Mouse (Mus musculus): ENCODE measurements at regions not wholly inside any gene's neighbourhood (a gene's known extent, or its start where the extent isn't known, plus 50 kb on each side); places are given as distances from the start of the nearest gene placed in this dataset.

DNA sequence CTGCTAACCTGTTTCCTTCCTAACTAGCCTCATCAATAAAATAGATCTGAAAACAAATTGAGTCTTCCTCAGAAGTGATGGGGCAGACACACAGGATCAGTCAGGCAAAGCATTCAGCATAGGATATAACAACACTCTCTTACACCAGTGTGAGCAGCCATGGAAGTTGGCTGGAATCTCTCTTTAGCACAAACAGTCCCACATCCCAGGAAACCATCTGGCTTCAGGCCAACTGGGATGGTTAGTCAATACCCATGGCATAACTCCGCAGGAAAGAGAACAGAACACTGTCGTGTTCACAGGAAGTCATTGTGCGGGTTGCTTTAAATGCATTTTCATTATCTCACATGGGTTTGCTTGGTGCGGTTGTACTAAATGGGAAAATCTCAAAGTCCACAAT is 256.2 kb upstream of the Rag2 start:
- DNase-seq (ENCODE audit: low spot score in 2 of 2): no peak

DNA sequence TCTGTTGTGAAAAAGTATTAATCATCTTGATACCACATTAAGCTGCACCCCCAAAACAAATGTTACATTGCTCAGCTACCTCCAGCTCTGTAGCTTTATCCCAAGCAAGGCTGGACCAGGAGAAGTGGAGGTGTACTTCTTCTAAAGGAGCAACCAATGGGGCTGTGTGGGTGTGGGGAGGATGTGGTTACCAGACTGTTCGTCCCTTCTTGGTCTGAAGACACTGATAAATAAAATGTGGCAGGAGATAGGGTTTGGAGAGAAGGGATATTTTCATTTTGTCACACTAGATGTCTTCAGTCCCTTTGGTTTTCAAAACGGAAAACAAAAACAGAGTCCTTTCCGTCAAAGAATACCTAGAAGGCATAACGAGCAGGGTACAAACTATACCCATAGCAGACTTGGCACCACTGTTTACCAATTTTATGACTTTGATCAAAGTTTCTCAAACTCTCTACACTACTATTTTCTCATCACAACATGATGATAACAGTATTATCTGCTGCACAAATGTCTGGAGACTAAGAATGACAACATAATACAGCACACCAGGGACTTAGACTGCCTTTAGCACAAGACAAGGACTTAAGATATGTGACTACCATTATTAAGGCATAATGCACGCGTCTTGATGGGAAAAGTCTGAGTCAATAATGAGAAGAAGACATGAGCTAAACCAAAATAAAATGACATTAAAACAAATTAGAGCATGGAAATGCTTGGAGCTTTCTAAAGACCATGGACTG is 253.4 kb upstream of the Rag2 start:
- DNase-seq (ENCODE audit: low spot score in 2 of 2): no peak

DNA sequence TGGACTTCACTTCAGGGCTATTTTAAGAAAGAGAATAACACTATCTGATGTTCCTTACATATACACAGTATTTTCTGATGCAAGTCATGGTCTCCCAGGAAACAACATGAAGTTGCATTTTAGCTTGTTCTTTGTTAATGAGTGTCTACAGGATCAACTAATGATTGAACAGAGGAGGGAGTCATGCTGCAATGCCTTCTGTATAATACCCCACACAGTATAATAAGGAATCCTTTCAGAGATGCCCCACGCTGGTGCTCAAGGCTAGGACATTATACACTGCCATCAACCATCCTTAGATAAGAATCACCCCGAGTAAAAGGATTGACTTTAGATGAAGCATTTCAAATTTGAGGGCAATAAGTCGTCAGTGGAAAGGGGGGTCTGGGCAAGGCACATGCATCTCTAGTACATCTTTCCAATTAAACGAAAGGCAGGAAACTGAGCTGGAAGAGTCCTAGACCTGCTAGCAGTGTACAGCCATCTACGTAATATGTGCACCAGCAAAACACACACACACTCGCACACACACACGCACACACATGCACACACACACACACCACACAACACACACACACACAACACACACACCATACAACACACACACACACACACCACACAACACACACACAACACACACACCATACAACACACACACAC is 252.6 kb upstream of the Rag2 start:
- no peak for DNase-seq (ENCODE audit: low spot score in 2 of 2)

DNA sequence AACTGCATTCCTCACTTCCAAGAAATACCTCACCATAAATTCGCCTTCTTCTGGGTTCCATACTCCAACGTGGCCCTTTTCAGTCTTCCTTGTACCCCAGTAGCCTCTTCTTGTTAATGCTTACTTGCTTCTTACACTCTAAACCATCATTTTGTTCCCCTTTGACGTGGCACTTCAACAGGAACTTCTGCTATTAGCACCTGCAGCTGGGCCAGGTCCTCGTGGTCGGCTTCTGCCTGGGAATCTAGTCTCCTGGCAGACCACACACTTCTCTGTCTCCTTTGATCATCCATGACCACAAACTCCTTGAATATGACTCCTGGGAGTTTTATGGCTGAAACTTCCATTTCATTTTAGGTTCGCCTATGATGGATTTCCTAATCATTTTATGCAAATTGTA is 243.9 kb upstream of the Rag2 start:
- DNase-seq (ENCODE audit: low spot score in 2 of 2): no peak

DNA sequence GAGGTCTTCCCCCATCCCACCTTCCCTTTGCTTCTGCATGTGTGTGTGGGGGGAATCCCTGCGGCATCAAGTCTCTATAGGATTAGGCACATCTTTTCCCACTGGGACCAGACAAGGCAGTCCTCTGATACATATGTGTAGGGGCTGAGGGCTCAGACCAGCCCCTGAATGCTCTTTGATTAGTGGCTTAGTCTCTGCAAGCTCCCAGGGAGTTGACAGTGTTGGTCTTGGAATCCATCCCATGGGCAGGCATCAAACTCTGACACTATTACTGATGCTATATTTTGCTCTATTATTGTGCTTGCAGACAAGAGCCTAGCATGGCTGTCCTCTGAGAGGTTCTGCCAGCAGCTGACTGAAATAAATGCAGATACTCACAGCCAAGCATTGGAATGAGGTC is 209.5 kb upstream of the Rag2 start:
- DNase-seq (ENCODE audit: low spot score in 2 of 2): no peak

DNA sequence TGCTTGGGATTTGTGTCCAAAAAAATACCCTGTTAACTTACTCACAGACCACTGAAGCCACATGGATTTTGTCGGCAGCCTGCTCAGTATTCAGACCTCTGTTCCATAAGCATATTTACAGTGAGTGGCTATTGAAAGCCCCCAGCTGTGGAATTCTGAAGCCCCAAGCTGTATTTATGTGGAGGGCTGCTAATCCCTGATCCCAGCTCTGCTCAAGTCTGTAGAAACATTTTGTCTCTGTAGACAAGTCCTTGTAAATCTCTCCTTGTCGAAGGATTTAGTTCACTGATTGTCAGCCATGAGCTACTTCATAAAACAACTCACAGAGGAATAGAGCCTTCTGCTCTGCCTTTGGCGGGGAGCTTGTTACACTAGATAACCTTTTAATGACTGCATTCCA is 207.8 kb upstream of the Rag2 start:
- DNase-seq (ENCODE audit: low spot score in 2 of 2): no peak

DNA sequence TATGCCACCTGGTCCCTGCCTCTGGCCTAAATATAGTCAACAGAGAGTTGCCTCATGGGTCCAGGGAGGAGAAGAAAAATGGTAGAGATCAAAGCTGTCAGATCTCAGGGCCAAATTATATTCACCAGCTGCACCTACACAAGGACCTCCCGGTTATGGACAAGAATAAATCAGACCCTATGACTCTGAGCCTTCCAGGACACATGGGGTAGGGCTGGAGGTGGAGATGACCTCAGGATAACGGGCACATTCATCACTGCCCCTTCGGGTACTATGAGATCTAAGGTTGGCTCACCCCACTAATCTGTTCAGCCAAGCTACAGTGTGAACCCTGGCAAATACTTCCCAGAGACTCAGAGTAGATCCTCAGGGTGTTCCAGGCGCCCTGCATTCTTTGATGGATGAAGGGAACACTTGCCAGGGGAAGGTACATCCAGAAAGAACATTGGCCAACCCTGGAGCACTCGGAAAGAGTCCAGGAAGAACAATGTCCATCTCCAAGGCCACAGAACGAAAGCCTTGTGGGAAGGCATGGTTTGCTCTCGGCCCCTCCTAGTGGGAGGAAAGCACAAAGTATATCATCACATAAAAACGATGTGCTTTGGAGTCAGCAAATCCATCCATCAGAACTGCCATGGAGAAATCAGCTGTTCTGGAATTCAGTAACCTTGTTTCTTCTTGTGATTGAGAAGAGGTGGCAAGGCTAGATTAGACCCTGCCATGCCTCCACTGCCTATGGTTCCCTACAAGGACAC is 191.2 kb upstream of the Rag2 start:
- no peak for DNase-seq (ENCODE audit: low spot score in 2 of 2)

DNA sequence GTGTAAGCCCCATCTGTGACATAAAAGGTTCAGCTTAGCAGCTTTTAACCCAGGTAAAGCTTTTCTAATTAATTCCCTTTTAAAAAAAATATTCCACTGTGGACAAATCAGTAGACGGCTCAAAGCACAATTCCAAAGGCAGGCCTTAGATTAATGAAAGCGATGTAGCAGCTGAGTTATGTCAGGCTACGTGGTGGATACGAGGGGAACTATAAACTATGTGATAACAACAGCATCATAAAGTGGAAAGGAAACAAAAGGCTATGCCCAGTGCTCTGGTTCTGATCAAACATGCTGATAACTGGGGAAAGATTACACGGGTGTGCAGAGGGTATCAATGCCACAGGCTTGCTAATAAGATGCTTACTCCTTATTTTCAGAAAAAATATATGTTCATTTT is 184.3 kb upstream of the Rag2 start:
- DNase-seq (ENCODE audit: low spot score in 2 of 2): no peak

DNA sequence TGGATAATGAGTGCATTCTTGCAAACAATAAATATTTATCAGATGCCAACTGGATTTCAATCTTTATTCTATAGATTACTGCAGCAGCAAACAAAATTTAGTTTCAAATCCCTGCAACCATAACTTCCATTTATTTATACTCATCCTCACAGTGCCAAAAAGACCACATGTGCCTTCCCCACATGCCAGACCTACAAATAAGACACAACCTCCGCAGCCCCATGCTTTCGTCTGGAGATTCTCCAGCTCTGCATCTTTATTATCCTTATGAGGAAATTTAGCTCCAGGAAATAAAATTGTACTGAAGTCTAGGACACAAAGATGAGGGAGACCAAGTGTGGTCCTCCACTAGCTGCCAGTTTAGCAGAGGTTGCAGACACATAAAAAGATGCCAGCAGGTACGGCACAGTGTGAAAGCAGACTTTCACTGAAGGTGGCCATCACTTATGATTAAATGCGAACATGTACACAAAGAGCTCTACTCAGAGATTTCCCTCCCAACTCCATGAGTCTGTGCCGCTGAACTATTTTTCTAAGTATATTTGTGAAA is 183.4 kb upstream of the Rag2 start:
- DNase-seq (ENCODE audit: low spot score in 2 of 2): peak in 1 of 2 experiments; percentile 15

DNA sequence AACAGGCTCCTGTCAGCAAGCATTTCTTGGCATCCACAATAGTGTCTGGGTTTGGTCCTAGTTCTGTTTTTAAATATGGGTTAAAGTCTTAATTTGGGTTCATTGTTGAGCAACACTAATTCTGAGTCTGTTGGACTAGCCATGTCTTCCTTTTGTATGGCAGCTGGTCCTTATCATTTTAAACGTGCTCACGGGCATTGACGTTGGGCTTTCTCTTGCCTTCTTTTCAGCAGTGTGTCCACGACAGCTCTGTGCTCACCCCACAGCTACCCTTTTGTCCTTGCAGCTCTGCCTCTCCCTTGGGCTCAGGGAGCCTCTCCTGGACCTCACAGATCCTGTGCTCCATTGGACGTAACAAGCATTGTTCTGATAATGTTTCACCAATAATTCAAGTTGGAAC is 168.9 kb upstream of the Rag2 start:
- no peak for DNase-seq (ENCODE audit: low spot score in 2 of 2)

DNA sequence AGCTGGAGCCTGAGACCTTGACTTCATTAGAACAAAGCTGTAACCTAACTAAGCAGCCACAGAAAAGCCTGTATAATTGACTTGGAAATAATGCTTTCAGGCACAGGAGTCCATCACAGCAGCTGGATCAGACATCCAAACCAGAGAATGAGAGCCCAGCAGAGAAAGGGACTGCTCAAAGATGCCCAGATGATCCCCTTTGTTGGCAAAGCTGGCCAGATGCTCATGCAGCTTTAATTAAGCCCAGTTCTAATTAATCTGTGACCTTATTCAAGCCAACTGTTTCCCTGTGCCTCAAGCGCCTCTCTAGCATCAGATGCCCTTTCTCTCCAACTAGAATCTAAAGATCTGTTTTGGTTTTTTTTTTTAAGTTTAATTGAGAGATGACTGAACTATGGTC is 165.6 kb upstream of the Rag2 start:
- no peak for DNase-seq (ENCODE audit: low spot score in 2 of 2)

DNA sequence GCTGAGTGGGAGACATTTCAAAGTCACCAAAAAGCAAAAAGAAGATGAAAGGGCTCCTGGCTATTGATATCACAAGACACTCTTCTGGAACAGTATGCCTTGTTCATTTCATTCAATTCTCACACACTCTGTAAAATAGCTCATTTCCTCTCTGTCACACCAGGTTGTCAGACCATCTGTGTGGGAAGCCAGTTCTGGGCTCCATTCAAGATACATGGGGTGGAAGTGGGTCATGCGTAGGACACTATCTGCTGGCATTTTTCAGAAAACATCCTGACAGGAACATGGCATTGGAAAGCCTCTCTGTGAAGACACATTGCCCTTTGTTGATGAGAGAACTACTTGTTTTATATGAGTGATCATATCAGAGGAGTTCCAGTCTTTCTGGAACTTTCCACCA is 162.1 kb upstream of the Rag2 start:
- DNase-seq (ENCODE audit: low spot score in 2 of 2): no peak

DNA sequence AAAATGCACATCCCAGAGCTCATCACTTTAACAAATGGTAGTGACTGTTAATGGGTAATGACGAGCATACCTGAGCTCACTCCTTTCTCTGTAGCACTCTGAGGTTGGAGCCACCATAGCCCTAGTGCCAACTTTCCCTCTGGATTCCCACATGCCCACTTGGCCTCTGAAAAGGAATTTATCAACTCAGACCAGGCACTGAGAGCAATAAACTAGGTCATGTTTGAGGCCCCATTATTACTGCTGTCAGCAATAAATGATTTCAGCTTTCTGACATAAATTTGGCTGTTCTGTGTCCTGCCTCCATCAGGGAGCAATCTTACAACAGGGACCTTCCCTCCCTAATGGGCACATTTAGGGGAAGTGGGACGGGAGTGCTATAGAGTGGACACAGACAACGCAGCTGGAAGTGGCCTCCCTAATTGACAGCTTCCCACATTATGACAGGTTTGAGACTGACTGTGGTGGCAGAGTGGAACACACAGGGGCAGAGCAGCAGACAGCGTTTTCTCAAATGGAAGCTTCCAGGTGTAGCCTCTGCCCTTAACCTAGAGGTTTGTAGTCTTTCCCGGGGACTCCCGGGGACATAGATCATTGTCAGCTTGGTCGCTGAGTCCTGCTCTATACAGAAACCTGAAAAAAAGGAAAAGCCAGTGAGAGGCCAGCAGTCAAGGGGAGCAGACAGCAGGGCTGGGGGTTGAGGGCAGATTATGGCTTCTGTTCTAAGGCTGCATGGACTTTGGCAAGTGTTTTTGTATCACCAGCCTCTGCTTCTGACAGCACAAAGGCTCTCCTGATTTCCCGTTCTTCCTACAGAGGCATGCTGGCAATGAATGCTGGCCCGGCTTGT is 160.0 kb upstream of the Rag2 start:
- no peak for DNase-seq (ENCODE audit: low spot score in 2 of 2)

DNA sequence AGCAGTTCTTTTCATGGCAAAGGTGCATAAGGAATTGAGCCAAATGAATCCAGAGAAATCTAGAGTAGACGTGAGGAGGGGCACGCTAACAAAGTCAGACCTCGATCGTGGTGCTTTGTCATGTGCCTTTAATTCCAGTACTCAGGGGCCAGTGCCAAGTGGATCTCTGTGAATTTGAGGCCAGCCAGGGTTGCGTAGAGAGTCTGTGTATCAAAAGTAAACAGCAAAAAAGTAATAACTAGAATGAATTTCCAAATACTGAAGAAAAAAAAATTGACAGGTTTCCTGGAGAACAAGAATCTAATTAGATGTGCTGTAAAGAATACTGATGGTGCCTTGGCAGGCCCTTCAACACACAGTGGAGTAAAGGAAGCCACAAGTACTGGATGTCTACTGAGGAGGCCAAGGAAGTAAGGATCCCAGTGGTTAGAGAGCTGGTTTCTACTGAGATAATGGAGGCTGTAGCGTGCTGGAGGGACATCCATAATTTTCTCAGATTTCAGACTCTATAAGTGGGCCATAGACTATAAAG is 153.9 kb upstream of the Rag2 start:
- DNase-seq (ENCODE audit: low spot score in 2 of 2): no peak

DNA sequence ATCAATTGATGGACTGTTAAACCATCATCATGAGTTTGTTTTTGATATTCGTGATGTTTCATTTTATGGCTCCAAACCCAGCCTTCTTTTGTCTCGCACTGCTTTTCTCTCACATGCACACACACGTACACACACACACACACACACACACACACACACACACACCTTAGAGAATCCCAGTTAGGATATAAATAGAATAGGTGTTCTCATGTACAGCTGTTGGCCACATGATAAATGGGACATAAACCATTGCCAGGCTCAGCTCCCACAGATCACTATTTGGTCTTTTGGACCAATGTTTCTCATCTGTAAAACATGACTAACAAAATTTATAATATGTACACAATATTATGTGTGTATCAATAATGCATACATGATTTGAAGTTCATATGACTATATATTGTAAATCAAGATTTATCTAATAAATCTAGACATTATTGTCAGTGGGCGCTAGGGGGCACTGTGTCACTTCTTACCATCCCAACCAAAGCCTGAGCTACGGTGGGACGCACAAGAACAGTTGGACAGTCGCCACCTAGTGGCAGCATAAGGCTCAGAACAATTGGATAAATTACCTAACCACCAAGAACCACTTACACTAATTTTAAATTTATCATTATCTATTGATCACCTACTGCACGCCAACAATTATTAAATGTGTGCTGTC is 151.9 kb upstream of the Rag2 start:
- DNase-seq (ENCODE audit: low spot score in 2 of 2): peak; percentile 32 to 71

DNA sequence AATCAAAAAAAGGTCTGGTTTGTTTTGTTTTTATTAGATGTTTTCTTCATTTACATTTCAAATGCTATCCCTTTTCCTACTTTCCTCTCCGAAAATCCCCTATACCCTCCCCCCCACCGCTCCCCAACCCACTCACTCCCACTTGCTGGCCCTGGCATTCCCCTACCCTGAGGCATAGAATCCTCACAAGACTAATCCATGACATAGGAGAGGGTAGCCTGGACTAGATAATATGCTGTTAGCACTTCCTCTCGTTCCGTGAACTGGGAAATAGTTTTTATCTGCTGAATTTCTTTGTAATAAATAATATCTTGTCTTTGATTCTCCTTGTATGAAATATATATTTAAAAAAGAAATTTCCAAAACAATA is 151.4 kb upstream of the Rag2 start:
- DNase-seq (ENCODE audit: low spot score in 2 of 2): no peak

DNA sequence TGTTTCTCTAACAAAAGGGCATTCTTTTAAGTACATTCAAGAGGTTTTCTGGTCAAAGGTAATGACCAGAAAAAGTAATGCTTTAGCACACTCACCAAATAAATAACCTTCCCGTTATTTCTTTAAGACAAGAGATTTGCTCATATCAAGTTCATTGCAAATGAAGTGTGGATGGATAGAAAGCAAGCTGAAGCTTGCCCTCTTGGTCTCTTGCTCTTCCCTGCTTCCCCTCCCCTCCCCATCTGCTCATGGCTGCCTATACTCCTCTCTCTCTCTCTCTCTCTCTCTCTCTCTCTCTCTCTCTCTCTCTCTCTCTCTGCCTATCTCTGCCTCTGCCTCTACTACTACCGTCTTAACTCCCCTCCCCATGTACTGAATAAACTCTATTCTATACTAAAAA is 147.7 kb upstream of the Rag2 start:
- no peak for DNase-seq (ENCODE audit: low spot score in 2 of 2)

DNA sequence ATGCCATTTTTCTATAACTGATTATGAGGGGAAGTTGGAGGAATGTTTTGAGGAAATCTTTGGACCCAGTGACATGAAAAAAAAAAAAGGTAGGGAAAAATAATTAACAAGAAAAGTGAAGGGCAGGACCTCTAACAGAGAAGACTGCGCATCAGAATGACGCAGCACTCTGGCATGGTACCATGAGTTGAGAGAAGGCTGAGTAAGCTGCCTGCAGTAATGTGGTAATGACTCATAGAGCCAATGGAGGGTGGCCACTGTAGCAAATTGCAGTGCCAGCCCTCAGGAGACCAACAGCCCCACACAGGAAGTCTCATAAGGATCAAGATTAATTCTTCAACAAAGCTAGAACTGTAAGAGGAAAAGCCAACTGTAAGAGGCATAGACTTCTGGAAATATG is 134.3 kb upstream of the Rag2 start:
- DNase-seq (ENCODE audit: low spot score in 2 of 2): no peak

DNA sequence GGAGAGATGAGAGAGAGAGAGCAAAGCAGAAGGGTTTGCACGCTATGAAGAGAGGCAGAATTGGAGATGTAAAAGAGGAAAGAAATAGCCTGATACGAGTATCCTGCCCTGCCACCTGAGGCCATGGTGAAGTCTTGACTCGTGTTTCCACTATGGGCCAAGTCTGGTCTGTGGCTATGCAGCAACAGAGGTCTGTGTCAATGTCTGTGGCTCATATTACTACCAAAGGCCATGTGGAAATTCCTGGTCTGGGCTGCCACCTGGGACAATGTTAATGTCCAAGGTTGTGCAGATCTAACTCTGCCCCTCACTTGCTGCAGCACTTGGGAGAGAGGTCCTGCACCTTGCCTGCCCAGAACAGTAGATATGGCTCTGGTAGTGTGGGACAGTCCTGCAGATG is 132.8 kb upstream of the Rag2 start:
- DNase-seq (ENCODE audit: low spot score in 2 of 2): no peak

DNA sequence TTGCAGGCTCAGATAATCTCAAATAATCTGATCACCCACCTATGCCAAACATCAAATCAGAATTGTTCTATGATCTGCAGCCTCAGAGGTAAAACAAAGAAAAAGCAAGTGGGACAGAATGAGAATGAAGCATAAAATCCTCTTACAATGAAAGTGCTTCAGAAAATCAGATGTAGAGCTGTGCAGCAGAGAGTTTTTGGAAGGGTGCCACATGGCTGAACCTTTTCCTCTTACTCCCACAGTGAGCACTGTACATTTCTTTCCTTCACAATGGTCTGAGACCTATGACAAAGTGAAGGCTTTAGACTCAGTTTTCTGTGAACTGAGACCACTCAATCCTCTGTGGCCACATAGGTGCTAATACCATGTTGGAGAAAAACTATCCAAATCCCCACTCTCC is 116.4 kb upstream of the Rag2 start:
- no peak for DNase-seq (ENCODE audit: low spot score in 2 of 2)
